Mouse (Mus musculus) CD4-positive, CD25-positive, alpha-beta regulatory T cell, adult 2 months (primary cell): ENCODE results near the gene Jak2.

Experiments used
- DNase-seq: peaks from one replicate; pipeline ENCODE4 v3.0.0-alpha.2; 2012; ENCODE audit warnings: low read depth, low spot score

The Jak2 gene

GRCm38 (mm10) chr19:29300919-29301318 is 49.3 kb downstream of the Jak2 start:
- no peak for DNase-seq

- no peak for DNase-seq
These were observed 50.5 kb downstream of the Jak2 start for GRCm38 (mm10) chr19:29302119-29302518.

GRCm38 (mm10) chr19:29308832-29309231 is 57.2 kb downstream of the Jak2 start:
- peak; percentile 20 for DNase-seq

GRCm38 (mm10) chr19:29311791-29312190 is 60.2 kb downstream of the Jak2 start:
- no peak for DNase-seq

- no peak for DNase-seq
These were observed 61.0 kb downstream of the Jak2 start for GRCm38 (mm10) chr19:29312661-29313060.

- peak; percentile 62 for DNase-seq
These were observed 71.9 kb downstream of the Jak2 start for GRCm38 (mm10) chr19:29323416-29324049.

- DNase-seq, result peak; percentile 85
These were observed 73.6 kb downstream of the Jak2 start, which contains the start of gene Insl6 for GRCm38 (mm10) chr19:29325053-29325851. Gene Insl6, minus strand, starts transcription at chr19:29325356.

- no peak for DNase-seq
These were observed 74.2 kb downstream of the Jak2 start for GRCm38 (mm10) chr19:29325852-29326180.

- DNase-seq, result no peak
These were observed 74.8 kb downstream of the Jak2 start for GRCm38 (mm10) chr19:29326396-29326795.

GRCm38 (mm10) chr19:29326822-29327552 is 75.4 kb downstream of the Jak2 start:
- DNase-seq, result no peak

- DNase-seq, result no peak
These were observed 82.6 kb downstream of the Jak2 start, which contains the start of gene Rln1 for GRCm38 (mm10) chr19:29334068-29334745. Gene Rln1, minus strand, starts transcription at chr19:29334670.

GRCm38 (mm10) chr19:29336624-29337023 is 85.0 kb downstream of the Jak2 start:
- peak; percentile 32 for DNase-seq

- DNase-seq, result no peak
These were observed 89.4 kb downstream of the Jak2 start for GRCm38 (mm10) chr19:29341029-29341428.

GRCm38 (mm10) chr19:29342281-29342680 is 90.7 kb downstream of the Jak2 start:
- DNase-seq, result no peak

GRCm38 (mm10) chr19:29344868-29345267 is 93.2 kb downstream of the Jak2 start:
- DNase-seq, result no peak

- DNase-seq, result no peak
These were observed 94.0 kb downstream of the Jak2 start for GRCm38 (mm10) chr19:29345636-29346035.

- no peak for DNase-seq
These were observed 99.4 kb downstream of the Jak2 start for GRCm38 (mm10) chr19:29350991-29351390.

GRCm38 (mm10) chr19:29354895-29355877 is 103.6 kb downstream of the Jak2 start:
- peak; percentile 94 for DNase-seq

- no peak for DNase-seq
These were observed 104.7 kb downstream of the Jak2 start for GRCm38 (mm10) chr19:29356281-29356680.

GRCm38 (mm10) chr19:29360251-29360650 is 108.6 kb downstream of the Jak2 start:
- no peak for DNase-seq
